Mouse (Mus musculus) liver, adult 2 months (tissue): ENCODE results near the gene Neurl1b. TPM values are rescaled to one million over a fixed set of nuclear protein-coding genes. Genes with fewer than 3 reads are reported as not detected.

ENCODE experiments used
- DNase-seq: peaks from one replicate; pipeline ENCODE4 v3.0.0-alpha.2; 2011; ENCODE audit warnings: low read depth, low spot score; ENCODE audit errors: extremely low read depth
- H3K27ac ChIP-seq: fragments of 200-500 bp; replicated peaks from 2 replicates; pipeline ENCODE4 v1.5.1; 2012; ENCODE audit warnings: low read depth, mild to moderate bottlenecking, control low read depth, inconsistent platforms, low read length; ENCODE audit not compliant: insufficient read depth
- H3K27me3 ChIP-seq: fragments of 200-500 bp; 2 replicates; pipeline ENCODE4 v1.6.1; 2012; ENCODE audit warnings: mild to moderate bottlenecking, moderate library complexity, low read length, inconsistent platforms; ENCODE audit not compliant: control insufficient read depth, insufficient read depth
- H3K36me3 ChIP-seq: fragments of 200-500 bp; 2 replicates; pipeline ENCODE4 v1.6.1; 2012; ENCODE audit warnings: low read length, inconsistent platforms; ENCODE audit not compliant: control insufficient read depth, insufficient read depth
- H3K4me1 ChIP-seq: fragments of 200-500 bp; 2 replicates; pipeline ENCODE4 v1.6.1; 2011; ENCODE audit warnings: low read length; ENCODE audit not compliant: control insufficient read depth, insufficient read depth
- H3K4me3 ChIP-seq: fragments of 200-500 bp; 2 replicates; pipeline ENCODE4 v1.5.1; 2011; ENCODE audit warnings: low read depth, mild to moderate bottlenecking, control low read depth, low read length, moderate library complexity; ENCODE audit not compliant: insufficient read depth
- H3K79me2 ChIP-seq: fragments of 200-500 bp; 2 replicates; pipeline ENCODE4 v1.6.1; 2012; ENCODE audit warnings: inconsistent platforms, mild to moderate bottlenecking, low read length, moderate library complexity; ENCODE audit not compliant: control insufficient read depth, insufficient read depth
- H3K9ac ChIP-seq: fragments of 200-500 bp; 2 replicates; pipeline ENCODE4 v1.6.1; 2012; ENCODE audit warnings: low read depth, mild to moderate bottlenecking, control low read depth, inconsistent platforms, low read length
- CTCF ChIP-seq: fragments of 200-500 bp; IDR thresholded peaks from 2 replicates; pipeline ENCODE4 v1.5.1; 2011; ENCODE audit warnings: low read depth, low read length, control low read depth
- POLR2A ChIP-seq: fragments of 200-500 bp; IDR thresholded peaks from 2 replicates; pipeline ENCODE4 v1.6.1; 2011; ENCODE audit warnings: low read length, control low read depth; ENCODE audit not compliant: insufficient read depth; ENCODE audit errors: extremely low read depth
- WGBS: fragments of 180-500 bp; shearing (Covaris S2); methylation state at CpG from one replicate; pipeline ENCODE4 v1.1.7; 2018; 5-methylcytosine and 5-hydroxymethylcytosine counted together
- polyA plus RNA-seq: library from polyadenylated mRNA; depleted of rRNA; stranded (reverse); fragments of >200 nt; gene quantifications from 2 replicates; pipeline ENCODE4 v1.2.3, GENCODE M21; 2012
- total RNA-seq: library from RNA; depleted of rRNA; stranded (reverse); fragments of >200 nt; gene quantifications from 2 replicates; pipeline ENCODE4 v1.2.3, GENCODE M21; 2014

The Neurl1b gene
- total and polyA plus RNA-seq, 2 experiments, result 0.46 to 0.57 TPM

- Histone ChIP-seq H3K27me3 (no peaks in the 10 kb centered on the region), H3K4me1 (0 out of 2 replicates have a peak, but pooled peaks cover 14% of the 10 kb centered on the region), H3K27ac (peak overlapping the region; percentile 80), H3K4me3 (no peak overlapping the region), H3K36me3 (no peaks in the 10 kb centered on the region), H3K79me2 (no peaks in the 10 kb centered on the region), H3K9ac (no peak overlapping the region)
- no peak for DNase-seq
- 86% methylated on average over 5 of the region's 5 CpGs for WGBS
- TF ChIP-seq CTCF (no peak), POLR2A (no peak)
These were observed 48.8 kb downstream of the Neurl1b start for GRCm38 (mm10) chr17:26463432-26463831.

GRCm38 (mm10) chr17:26463984-26464383, 49.4 kb downstream of the Neurl1b start:
- 44% methylated on average over 4 of the region's 4 CpGs for WGBS
- no peaks in the 10 kb centered on the region for H3K36me3 ChIP-seq
- no peak for TF ChIP-seq CTCF
- no peak for TF ChIP-seq POLR2A
- H3K9ac ChIP-seq, result no peak overlapping the region; the same call in 1 of the 2 replicates
- H3K79me2 ChIP-seq, result no peaks in the 10 kb centered on the region
- H3K4me1 ChIP-seq, result 0 out of 2 replicates have a peak, but pooled peaks cover 17% of the 10 kb centered on the region
- peak overlapping the region; percentile 80 for H3K27ac ChIP-seq
- DNase-seq, result peak; percentile 31
- H3K27me3 ChIP-seq, result no peaks in the 10 kb centered on the region
- no peak overlapping the region for H3K4me3 ChIP-seq

- WGBS, result 73% methylated on average over 9 of the region's 9 CpGs
- peak overlapping the region; percentile 57 for H3K9ac ChIP-seq
- DNase-seq, result no peak
- peak overlapping the region; percentile 80 for H3K27ac ChIP-seq
- no peaks in the 10 kb centered on the region for H3K27me3 ChIP-seq
- no peaks in the 10 kb centered on the region for H3K79me2 ChIP-seq
- no peaks in the 10 kb centered on the region for H3K36me3 ChIP-seq
- H3K4me3 ChIP-seq, result no peak overlapping the region
- H3K4me1 ChIP-seq, result 0 out of 2 replicates have a peak, but pooled peaks cover 17% of the 10 kb centered on the region
- TF ChIP-seq CTCF (no peak), POLR2A (no peak)
These were observed 49.9 kb downstream of the Neurl1b start for GRCm38 (mm10) chr17:26464481-26464880.

GRCm38 (mm10) chr17:26464972-26465371, 50.3 kb downstream of the Neurl1b start:
- H3K4me1 ChIP-seq, result 0 out of 2 replicates have a peak, but pooled peaks cover 17% of the 10 kb centered on the region
- H3K36me3 ChIP-seq, result no peaks in the 10 kb centered on the region
- peak overlapping the region; percentile 80 for H3K27ac ChIP-seq
- DNase-seq, result peak; percentile 60
- H3K79me2 ChIP-seq, result no peaks in the 10 kb centered on the region
- H3K27me3 ChIP-seq, result no peaks in the 10 kb centered on the region
- H3K4me3 ChIP-seq, result peak overlapping the region; percentile 5; the same call in 1 of the 2 replicates
- WGBS, result 71% methylated on average over 7 of the region's 7 CpGs
- TF ChIP-seq POLR2A, result no peak
- no peak for TF ChIP-seq CTCF
- peak overlapping the region; percentile 57 for H3K9ac ChIP-seq

GRCm38 (mm10) chr17:26466741-26467150, 52.1 kb downstream of the Neurl1b start:
- Histone ChIP-seq H3K27me3 (no peaks in the 10 kb centered on the region), H3K79me2 (no peaks in the 10 kb centered on the region), H3K4me1 (0 out of 2 replicates have a peak, but pooled peaks cover 17% of the 10 kb centered on the region), H3K36me3 (no peaks in the 10 kb centered on the region), H3K27ac (no peak overlapping the region), H3K9ac (no peak overlapping the region), H3K4me3 (no peak overlapping the region)
- WGBS, result 30% methylated on average over 4 of the region's 4 CpGs
- TF ChIP-seq POLR2A (no peak), CTCF (peak; percentile 87)
- peak; percentile 34 for DNase-seq

GRCm38 (mm10) chr17:26467619-26468018, 53.0 kb downstream of the Neurl1b start:
- WGBS, result 81% methylated on average over 4 of the region's 4 CpGs
- Histone ChIP-seq H3K79me2 (no peaks in the 10 kb centered on the region), H3K9ac (no peak overlapping the region), H3K27me3 (no peaks in the 10 kb centered on the region), H3K4me3 (no peak overlapping the region), H3K27ac (no peak overlapping the region), H3K36me3 (no peaks in the 10 kb centered on the region), H3K4me1 (0 out of 2 replicates have a peak, but pooled peaks cover 17% of the 10 kb centered on the region)
- TF ChIP-seq POLR2A (no peak), CTCF (no peak)
- DNase-seq, result no peak
